Mouse (Mus musculus): ENCODE data around the gene Llgl1. TPM values are rescaled to one million over a fixed set of nuclear protein-coding genes. Genes with fewer than 3 reads are reported as not detected.
A peak's percentile ranks its signal among the peaks of the same experiment; 100 is the strongest.

Gene Llgl1
- total and polyA plus RNA-seq, 2 experiments from 2014 or later = 13.5 to 33.0 TPM

DNA sequence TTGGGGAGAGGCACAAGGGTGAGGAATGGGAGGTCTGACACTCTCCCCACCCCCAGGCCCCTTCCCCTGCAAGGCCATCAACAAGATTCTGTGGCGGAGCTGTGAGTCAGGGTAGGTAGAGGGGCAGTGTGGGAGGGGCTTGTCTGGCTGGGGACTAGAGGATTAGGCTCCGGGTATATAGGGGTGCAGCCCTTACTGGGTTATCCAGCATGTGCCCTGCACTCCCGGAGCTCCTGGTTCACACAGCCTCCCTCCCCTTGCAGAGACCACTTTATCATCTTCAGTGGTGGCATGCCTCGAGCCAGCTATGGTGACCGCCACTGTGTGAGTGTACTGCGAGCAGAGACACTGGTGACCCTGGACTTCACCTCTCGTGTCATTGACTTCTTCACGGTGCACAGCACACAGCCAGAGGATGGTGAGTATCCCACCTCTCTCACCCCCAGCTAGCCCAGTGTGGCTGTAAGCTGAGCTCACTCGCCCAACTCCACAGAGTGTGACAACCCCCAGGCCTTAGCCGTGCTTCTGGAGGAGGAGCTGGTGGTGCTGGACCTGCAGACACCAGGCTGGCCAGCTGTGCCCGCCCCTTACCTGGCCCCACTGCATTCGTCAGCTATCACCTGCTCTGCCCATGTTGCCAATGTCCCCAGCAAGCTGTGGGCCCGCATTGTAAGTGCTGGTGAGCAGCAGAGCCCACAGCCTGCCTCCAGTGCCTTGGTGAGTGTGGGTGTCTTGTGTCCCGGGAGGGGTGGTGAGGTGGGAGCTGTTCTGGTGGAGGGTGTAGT, 7.4 kb downstream of the Llgl1 start:
- Histone ChIP-seq H3K4me1 (ENCODE audit: control insufficient read depth, insufficient read depth) (no peaks in the 10 kb centered on the region; the same call in 1 of the 2 replicates), H3K27me3 (ENCODE audit: control insufficient read depth, insufficient read depth, low read length) (no peaks in the 10 kb centered on the region), H3K27ac (ENCODE audit: low read depth) (peak overlapping the region; percentile 27; the same call in 1 of the 2 replicates), H3K9ac (replicated peaks; ENCODE audit: low read depth, low read length) (no peak overlapping the region), H3K9me3 (replicated peaks; ENCODE audit: control insufficient read depth, low read length) (no peaks in the 10 kb centered on the region), H3K36me3 (replicated peaks; ENCODE audit: control insufficient read depth, insufficient read depth, low read length) (peaks cover 63% of the 10 kb centered on the region), H3K4me3 (ENCODE audit: low read depth, low read length) (no peak overlapping the region), H3K4me2 (ENCODE audit: low read depth, low read length) (no peak overlapping the region)
- no peak for DNase-seq (ENCODE audit: low spot score)
- ATAC-seq (ENCODE audit: insufficient read depth, low read depth) = no peak
- no peak for TF ChIP-seq CTCF (IDR thresholded peaks at IDR 0.05; ENCODE audit: low read depth)
- no peak for TF ChIP-seq EP300 (IDR thresholded peaks at IDR 0.05; ENCODE audit: low read depth)
- WGBS = 84% methylated on average over 14 of the region's 14 CpGs

GRCm38 (mm10) chr11:60707672-60708071, 8.1 kb downstream of the Llgl1 start:
- Histone ChIP-seq H3K27ac (ENCODE audit: low read depth) (peak overlapping the region; percentile 27), H3K4me2 (ENCODE audit: low read depth, low read length) (no peak overlapping the region), H3K36me3 (replicated peaks; ENCODE audit: control insufficient read depth, insufficient read depth, low read length) (peaks cover 70% of the 10 kb centered on the region), H3K9me3 (replicated peaks; ENCODE audit: control insufficient read depth, low read length) (no peaks in the 10 kb centered on the region), H3K4me3 (ENCODE audit: low read depth, low read length) (no peak overlapping the region), H3K27me3 (ENCODE audit: control insufficient read depth, insufficient read depth, low read length) (no peaks in the 10 kb centered on the region), H3K4me1 (ENCODE audit: control insufficient read depth, insufficient read depth) (no peaks in the 10 kb centered on the region; the same call in 1 of the 2 replicates), H3K9ac (replicated peaks; ENCODE audit: low read depth, low read length) (no peak overlapping the region)
- TF ChIP-seq EP300 (IDR thresholded peaks at IDR 0.05; ENCODE audit: low read depth) = no peak
- no peak for TF ChIP-seq CTCF (IDR thresholded peaks at IDR 0.05; ENCODE audit: low read depth)
- ATAC-seq (ENCODE audit: insufficient read depth, low read depth) (peak; percentile 73), DNase-seq (ENCODE audit: low spot score) (peak; percentile 72)
- WGBS = 44% methylated on average over 3 of the region's 3 CpGs

DNA sequence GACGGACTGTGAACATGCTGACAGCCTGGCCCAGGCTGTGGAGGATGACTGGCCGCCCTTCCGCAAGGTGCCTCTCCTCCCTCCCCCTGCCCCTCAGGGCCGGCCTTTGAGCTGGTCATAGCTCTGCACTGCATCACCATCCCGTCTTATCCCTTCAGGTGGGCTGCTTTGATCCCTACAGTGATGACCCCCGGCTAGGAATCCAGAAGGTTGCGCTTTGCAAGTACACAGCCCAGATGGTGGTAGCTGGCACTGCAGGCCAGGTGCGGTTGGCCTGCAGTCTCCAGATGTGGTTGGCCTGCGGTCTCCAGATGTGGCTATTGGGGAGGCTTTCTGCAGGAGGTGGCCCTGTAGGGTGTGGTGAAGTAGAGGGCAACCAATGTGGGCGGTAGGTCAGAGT, 9.1 kb downstream of the Llgl1 start:
- H3K27ac ChIP-seq (ENCODE audit: low read depth) = no peak overlapping the region
- H3K4me3 ChIP-seq (ENCODE audit: low read depth, low read length) = no peak overlapping the region
- DNase-seq (ENCODE audit: low spot score) (no peak), ATAC-seq (ENCODE audit: insufficient read depth, low read depth) (no peak)
- WGBS = 90% methylated on average over 10 of the region's 10 CpGs
- H3K27me3 ChIP-seq (ENCODE audit: control insufficient read depth, insufficient read depth, low read length) = no peaks in the 10 kb centered on the region
- H3K36me3 ChIP-seq (replicated peaks; ENCODE audit: control insufficient read depth, insufficient read depth, low read length) = peaks cover 80% of the 10 kb centered on the region
- TF ChIP-seq EP300 (IDR thresholded peaks at IDR 0.05; ENCODE audit: low read depth) = no peak
- TF ChIP-seq CTCF (IDR thresholded peaks at IDR 0.05; ENCODE audit: low read depth) = no peak
- H3K9ac ChIP-seq (replicated peaks; ENCODE audit: low read depth, low read length) = no peak overlapping the region
- no peak overlapping the region for H3K4me2 ChIP-seq (ENCODE audit: low read depth, low read length)
- H3K9me3 ChIP-seq (replicated peaks; ENCODE audit: control insufficient read depth, low read length) = no peaks in the 10 kb centered on the region
- H3K4me1 ChIP-seq (ENCODE audit: control insufficient read depth, insufficient read depth) = no peaks in the 10 kb centered on the region; the same call in 1 of the 2 replicates

DNA sequence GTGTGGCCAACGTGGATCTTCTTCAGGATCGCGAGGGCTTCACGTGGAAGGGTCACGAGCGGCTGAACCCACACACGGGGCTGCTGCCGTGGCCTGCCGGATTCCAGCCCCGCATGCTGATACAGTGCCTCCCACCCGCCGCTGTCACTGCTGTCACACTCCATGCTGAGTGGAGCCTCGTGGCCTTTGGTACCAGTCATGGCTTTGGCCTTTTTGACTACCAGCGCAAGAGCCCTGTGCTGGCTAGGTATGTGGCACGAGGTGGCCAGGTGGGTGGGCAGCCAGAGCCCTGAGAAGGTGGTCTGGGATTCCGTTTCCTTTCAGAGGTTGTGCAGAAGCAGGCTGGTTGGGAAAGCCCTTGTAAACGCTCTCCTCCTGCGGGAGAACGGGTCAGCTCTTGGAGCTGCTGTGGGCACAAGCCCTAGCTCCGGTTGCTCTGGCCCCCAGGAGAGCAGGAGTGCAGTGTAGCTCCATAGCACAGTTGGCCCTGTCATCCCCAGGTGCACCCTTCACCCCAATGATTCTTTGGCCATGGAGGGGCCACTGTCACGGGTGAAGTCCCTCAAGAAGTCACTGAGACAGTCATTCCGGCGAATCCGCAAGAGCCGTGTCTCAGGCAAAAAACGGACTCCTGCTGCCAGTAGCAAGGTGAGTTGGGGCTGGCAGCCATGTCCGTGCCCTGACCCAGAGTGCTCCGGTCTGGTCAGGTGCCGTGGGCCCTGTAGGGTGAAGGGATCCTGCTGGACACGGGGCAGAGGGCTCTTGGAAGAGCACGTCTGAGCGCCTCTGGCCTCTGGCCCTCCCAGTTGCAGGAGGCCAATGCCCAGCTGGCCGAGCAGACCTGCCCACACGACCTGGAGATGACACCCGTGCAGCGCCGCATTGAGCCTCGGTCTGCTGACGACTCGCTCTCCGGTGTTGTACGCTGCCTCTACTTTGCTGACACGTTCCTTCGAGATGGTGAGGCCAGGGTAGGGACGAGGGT, 10.2 kb downstream of the Llgl1 start:
- no peak for ATAC-seq (ENCODE audit: insufficient read depth, low read depth)
- Histone ChIP-seq H3K27ac (ENCODE audit: low read depth) (no peak overlapping the region), H3K27me3 (ENCODE audit: control insufficient read depth, insufficient read depth, low read length) (no peaks in the 10 kb centered on the region), H3K9me3 (replicated peaks; ENCODE audit: control insufficient read depth, low read length) (no peaks in the 10 kb centered on the region), H3K4me1 (ENCODE audit: control insufficient read depth, insufficient read depth) (no peaks in the 10 kb centered on the region; the same call in 1 of the 2 replicates), H3K4me2 (ENCODE audit: low read depth, low read length) (no peak overlapping the region), H3K4me3 (ENCODE audit: low read depth, low read length) (no peak overlapping the region), H3K36me3 (replicated peaks; ENCODE audit: control insufficient read depth, insufficient read depth, low read length) (peaks cover 91% of the 10 kb centered on the region), H3K9ac (replicated peaks; ENCODE audit: low read depth, low read length) (no peak overlapping the region)
- WGBS = 90% methylated on average over 45 of the region's 45 CpGs
- TF ChIP-seq EP300 (IDR thresholded peaks at IDR 0.05; ENCODE audit: low read depth) (no peak), CTCF (IDR thresholded peaks at IDR 0.05; ENCODE audit: low read depth) (no peak)
- DNase-seq (ENCODE audit: low spot score) = no peak

DNA sequence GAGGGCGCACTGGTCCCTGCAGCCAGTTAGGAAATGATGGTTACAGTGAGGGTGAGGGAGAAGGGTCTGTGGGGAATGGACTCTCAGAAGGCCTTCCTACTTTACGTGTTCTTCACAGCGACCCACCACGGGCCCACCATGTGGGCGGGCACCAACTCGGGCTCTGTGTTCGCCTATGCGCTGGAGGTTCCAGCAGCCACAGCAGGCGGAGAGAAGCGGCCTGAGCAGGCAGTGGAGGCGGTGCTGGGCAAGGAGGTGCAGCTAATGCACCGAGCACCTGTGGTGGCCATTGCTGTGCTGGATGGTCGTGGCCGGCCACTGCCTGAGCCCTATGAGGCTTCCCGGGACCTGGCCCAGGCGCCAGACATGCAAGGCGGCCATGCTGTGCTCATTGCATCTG, 11.7 kb downstream of the Llgl1 start:
- no peak overlapping the region for H3K27ac ChIP-seq (ENCODE audit: low read depth)
- no peak for TF ChIP-seq EP300 (IDR thresholded peaks at IDR 0.05; ENCODE audit: low read depth)
- no peak for TF ChIP-seq CTCF (IDR thresholded peaks at IDR 0.05; ENCODE audit: low read depth)
- H3K9me3 ChIP-seq (replicated peaks; ENCODE audit: control insufficient read depth, low read length) = no peaks in the 10 kb centered on the region
- H3K27me3 ChIP-seq (ENCODE audit: control insufficient read depth, insufficient read depth, low read length) = no peaks in the 10 kb centered on the region
- no peak overlapping the region for H3K9ac ChIP-seq (replicated peaks; ENCODE audit: low read depth, low read length)
- H3K4me2 ChIP-seq (ENCODE audit: low read depth, low read length) = no peak overlapping the region
- H3K4me1 ChIP-seq (ENCODE audit: control insufficient read depth, insufficient read depth) = no peaks in the 10 kb centered on the region; the same call in 1 of the 2 replicates
- WGBS = 92% methylated on average over 17 of the region's 17 CpGs
- peaks cover 100% of the 10 kb centered on the region for H3K36me3 ChIP-seq (replicated peaks; ENCODE audit: control insufficient read depth, insufficient read depth, low read length)
- no peak for DNase-seq (ENCODE audit: low spot score)
- no peak for ATAC-seq (ENCODE audit: insufficient read depth, low read depth)
- H3K4me3 ChIP-seq (ENCODE audit: low read depth, low read length) = no peak overlapping the region
